Mouse (Mus musculus) lung, postnatal 14 days (tissue): ENCODE data around the gene Stk32c.

ENCODE experiments used
- DNase-seq: peaks from one replicate; pipeline ENCODE4 v3.0.0; 2021

Gene Stk32c

DNA sequence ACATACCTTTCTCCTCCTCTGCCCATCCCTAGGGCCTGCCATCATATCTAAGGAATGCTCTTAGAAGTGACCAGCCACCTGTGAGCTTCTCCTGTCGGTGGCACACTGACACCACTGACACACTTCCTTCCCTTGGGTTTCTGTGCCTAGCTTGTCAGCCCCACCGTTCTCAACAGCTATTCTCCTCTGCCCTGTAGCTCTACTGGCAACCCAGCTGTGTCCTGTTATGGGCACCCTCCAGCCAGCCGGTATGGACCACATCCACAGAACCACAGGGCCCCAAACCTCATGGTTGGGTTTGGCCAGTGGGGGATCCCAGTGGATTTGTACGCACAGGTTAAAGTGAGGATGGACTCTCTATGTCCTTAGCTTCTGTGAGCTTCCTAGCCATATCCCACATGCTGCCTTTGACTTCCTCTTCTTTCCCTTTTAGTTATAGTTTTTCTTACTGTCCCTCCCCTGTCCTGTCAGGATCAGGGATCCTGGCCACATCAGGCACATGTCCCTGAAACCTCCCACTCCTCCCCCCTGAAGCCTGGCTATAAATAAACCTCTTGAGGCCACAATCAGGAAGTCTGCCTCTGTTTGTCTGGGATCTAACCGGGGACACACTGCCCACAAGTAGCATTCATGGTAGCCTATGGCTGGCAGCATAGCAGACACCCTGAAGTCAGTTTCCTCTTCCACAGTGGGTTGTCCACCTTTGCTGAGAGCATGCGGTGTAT is 15.5 kb upstream of the Stk32c start:
- DNase-seq = no peak

DNA sequence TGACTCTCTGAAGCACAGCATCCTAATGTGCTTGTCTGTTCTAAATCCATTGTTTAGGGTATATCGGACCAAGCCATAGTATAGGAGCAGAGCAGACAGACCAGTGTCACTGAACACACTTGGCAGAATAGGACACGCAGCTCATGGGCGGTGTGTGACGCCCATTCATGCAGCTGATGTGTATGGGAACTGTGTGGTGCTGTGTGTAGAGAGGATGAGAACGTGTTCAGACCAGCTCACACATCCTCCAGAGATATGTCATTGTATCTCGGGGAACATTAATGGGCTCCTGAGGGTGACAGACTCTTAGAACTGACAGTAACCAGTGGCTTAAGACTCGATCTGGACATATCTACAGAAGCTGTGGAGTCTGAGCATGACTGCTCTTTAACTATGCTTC is 13.3 kb upstream of the Stk32c start:
- DNase-seq = no peak

DNA sequence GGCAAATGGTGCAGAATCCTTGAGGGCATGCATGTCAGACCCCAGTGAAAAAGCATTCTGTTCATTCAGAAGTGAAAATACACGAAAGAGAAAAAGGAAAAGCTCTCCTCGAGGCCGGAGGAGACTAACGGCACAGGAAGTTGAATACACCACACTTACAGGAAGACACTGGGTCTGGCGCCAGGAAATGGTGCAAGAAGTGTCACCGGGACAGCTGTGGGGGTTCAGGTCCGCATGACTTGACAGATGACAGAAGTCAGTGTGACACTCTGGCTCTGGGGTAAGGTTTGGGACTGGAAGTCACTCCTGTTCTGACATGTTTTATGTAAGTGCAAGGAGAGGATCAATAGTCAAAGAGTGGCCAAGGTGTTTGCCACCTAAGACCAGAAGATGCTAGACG is 11.6 kb upstream of the Stk32c start:
- DNase-seq = peak; percentile 66

- no peak for DNase-seq
Measured at GRCm38 (mm10) chr7:139224070-139224469, 11.0 kb upstream of the Stk32c start.

DNA sequence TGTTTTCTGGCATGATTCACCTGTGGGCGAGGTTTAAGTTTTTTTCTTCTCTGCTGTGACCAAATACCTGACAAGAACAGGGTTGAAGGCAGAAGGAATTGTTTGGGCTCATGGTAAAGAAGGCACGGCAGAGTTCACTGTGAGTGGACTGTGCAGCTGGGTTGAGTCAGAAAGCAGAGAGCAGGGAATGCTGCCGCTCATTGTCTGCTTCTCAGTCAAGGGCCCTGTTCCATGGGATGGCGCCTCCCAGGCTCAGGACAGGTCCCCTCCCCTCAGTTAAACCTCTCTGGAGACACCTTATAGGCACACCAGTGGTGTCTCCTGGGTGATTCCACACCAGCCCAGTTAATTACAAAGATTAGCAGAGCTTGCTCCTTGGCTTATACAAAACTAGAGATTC is 9.2 kb upstream of the Stk32c start:
- no peak for DNase-seq

DNA sequence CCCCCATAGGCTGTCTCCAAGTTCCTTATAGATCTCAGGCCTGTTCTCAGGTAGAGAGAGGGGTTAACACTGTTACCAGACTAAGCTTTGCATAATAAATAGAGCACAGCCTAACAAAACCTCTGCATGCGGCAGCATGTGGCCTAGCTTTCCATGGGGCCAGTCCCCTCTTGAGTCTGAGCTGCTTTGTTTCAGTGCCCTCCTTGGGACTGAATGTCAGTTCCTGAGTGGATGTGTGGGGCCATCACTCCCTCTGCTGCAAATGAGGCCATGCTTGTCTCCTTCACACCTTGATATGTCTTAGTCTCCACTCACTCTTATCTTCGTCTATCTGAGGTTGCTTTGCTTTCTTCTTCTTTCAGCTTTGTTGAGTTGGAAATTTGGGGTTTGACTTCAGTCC is 8.7 kb upstream of the Stk32c start:
- DNase-seq = no peak

GRCm38 (mm10) chr7:139221072-139221471 is 8.0 kb upstream of the Stk32c start:
- DNase-seq = no peak

DNA sequence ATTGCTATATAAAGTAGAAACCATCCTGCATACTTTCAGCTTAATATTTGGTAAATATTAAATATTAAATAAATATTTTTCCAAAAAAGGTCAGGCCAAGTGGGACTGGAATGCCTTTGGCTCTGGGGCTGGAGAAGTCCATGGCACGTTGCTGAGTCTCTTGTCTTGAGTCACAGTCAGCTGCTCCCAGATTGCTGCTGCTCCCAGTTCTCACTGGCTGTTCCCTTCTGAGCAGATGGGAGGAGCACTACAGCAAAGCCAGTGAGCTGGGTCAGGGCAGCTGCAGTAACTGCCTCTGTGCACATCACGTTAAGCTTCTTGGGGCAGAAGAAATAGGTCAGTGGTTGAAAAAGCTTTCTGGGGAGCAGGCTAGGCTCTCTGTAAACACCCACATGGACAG is 7.2 kb upstream of the Stk32c start:
- DNase-seq = peak; percentile 46

DNA sequence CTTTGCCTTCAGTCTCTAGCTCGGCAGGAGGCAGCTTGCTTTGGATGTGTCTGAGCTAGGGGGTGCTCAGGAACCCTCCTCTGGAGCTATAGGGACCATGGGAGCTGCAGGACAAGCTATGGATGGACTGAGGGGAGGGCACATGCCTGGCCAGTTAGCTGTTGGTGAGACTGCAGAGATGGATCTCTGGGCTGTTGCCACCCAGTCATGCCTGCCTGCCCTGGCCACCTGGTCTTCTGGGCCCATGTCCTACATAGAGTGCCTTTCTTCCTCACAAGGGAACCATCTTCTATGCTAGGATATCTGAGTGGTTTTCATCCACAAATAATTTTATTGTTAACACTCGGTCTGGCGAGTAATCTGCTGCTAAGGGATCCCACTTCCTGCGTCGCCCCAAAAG is 6.4 kb upstream of the Stk32c start:
- no peak for DNase-seq

DNA sequence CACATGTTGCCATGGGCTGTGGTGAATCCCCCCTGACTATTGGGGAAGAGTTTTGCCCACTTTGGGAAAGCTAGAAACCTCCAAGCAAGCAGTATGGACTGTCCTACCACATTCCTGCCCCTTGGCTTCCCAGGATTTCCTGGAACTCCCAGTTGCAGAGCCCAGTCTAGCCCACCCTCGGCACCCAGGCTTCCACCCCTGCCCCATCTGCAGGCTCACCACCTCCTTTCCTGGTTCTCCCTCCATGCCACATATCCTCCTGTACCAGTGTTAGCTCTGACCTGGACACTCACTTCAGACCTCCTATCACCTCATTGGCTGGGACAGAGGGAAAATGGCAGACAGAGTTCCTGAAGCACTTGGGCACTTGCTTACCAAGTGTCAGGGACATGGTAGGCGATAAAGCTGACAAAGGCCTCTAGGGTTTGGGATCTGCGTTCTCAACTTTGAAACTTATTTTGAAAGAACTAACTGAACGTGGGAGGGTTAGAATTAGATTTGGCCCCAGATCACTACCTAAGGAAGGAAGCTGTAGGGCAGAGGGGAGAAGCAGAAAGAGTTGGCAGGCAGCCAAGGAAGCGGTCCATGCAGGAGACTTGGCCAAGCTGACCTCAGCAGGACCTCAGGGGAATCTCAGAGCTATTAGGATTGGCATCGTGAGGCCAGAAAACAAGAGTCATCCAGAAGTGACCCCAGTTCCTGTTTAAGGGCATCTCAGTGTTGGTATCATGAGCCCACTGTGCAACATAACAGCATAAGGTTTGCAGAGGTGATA is 5.7 kb upstream of the Stk32c start:
- peak; percentile 52 for DNase-seq

DNA sequence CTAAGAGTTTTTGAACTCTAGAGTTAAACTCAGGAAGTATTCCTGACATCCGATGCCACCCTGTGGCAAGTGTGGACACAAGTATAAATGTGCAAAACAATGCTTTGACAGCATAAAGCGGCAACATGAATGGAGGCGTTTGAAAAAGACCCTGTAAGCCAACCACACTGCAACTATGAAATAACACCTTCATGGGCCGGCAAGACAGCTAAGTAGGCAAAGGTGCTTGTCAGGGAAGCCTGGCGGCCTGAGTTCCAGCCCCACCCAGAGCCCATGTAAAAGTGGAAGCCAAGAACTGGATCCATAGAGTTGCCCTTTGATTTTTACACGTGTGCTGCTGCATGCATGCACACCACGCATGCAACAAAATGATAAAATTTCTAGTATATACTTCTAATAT is 3.9 kb upstream of the Stk32c start:
- DNase-seq = no peak

GRCm38 (mm10) chr7:139216464-139216863 is 3.4 kb upstream of the Stk32c start:
- no peak for DNase-seq

GRCm38 (mm10) chr7:139215946-139216345 is 2.8 kb upstream of the Stk32c start:
- no peak for DNase-seq

DNA sequence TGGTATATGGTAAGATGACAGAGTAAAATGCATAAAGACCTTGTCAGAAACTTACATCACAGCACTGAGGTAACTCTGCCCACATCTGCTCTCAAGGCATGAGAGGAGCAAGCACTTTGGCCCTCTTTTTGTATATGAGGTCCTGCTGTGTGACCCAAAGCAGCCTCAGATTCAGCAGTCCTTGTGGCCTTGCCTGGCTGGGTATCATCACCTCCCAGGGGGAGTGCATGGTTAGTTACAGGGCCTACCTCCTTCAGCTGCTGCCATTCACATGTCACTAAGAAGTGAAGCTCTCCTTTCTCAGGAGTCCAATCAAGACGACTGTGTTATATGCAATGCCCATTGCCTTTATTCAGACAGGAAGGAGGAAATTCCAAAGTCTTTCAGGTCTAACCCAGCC is 2.4 kb upstream of the Stk32c start:
- no peak for DNase-seq

DNA sequence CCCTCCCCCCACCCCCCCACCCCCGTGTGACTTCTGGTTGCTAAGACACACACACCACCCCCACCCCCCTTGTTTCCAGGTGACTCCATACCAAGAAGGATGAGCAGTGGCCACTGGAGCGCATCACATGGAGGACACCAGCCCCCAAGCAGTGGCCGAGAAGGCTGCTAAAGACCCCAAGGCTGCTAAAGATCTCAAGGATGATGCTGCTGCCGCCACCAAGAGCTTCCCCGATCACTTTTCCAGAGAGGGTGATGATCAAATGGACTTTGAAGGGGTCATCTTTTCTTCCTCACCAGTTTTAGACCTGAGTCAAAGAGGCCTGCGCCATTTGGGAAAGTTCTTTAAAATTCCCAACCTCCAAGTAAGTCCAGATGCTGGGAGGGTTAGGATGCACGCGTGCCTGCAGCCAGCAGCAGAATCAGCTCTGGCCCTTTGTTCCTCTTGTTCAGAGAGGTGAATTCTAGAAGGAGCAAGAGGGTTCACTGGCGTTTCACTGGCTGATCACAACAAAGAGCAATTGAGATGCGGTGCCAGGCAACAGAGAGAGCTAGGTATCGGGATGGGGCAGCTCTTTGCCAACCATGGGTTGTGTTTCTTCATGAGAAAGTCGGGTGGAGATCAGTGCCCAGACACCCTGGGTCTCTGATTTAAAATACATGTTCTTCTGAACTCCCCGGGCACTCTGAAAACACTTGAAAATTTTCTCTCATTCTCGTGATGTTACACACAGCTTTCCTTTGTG is 1.7 kb upstream of the Stk32c start:
- no peak for DNase-seq

GRCm38 (mm10) chr7:139214160-139214559 is 1.1 kb upstream of the Stk32c start:
- DNase-seq = no peak

- DNase-seq = no peak
Measured at GRCm38 (mm10) chr7:139213751-139214150, 644 bp upstream of the Stk32c start.

DNA sequence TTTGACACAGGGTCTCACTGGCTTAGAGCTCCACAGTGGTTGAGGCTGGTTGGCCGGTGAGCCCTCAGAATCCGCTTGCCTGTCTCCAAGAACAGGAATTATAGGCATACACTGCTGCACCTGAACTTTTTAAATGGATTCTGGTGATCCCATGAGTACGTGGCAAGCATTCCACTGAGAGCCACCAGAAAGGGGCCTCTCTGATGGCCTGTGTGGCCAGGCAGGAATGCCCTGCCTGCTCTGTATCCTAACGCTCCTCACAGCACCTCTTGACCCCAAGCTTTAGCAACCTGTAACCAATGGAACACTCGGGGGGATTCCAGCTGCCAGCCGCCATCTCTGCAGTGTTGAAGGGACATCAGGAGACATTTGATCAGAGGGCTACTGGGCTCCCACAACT is 1.3 kb downstream of the Stk32c start:
- DNase-seq = no peak

GRCm38 (mm10) chr7:139208773-139209095 is 4.4 kb downstream of the Stk32c start:
- DNase-seq = no peak

GRCm38 (mm10) chr7:139208023-139208772 is 4.9 kb downstream of the Stk32c start:
- peak; percentile 45 for DNase-seq

DNA sequence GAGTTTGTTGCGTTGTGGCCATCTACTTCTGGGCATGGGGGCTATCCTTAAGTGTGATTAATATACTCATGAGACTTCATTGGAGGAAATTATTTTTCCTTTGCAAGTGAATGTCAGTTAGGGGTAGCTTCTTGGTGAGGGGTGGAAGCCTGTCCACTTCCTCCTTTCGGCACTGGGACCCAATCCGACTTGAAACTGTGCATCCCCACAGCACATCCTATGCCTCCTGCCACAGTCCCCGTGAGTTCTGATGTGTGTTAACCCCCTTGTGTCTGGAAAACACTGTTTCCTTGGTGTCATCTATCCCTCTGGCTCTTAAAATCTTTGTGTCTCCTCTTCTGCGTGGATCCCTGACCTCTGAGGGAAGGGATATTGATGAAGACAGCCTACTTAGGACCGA is 11.9 kb downstream of the Stk32c start:
- no peak for DNase-seq

DNA sequence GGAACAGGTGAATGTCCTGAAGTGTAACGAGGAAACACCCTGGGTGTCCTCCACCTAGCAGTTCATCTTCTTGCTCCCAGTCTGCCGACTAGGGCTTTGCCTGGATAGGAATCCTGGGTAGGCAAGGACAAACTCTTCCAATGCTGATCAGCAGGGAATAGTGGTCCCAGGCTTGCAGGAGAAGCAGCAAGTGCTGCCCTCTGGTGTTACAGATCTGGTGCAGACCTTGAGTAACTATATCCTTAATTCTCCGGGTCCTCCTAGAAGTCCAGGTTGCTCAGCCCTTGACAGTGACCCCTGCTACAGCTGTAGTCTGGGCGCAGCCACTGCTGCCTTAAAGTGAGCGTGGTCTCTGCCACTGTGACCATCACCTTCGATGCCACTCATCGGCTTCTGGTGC is 13.0 kb downstream of the Stk32c start:
- DNase-seq = peak; percentile 73

DNA sequence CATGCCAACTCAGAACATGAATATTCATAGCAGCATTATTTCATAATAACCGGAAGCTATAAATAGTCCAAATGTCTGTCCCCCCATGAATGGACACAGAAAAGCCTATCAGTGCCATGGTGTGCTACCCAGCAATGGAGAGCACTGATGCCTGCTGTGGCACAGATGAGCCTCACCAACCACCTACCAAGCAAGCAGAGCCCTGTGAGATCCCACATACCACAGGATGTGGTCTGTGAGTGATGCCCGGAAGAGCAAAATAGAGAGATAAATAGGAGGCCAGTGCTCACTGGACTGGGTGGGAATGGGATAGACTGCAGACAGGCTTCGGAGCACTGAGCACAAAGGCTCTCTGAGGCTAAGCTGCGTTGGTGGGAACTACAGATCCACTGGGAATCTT is 16.1 kb downstream of the Stk32c start:
- no peak for DNase-seq
